Mouse (Mus musculus) intestine, embryonic 16.5 days (tissue): Measurements from ENCODE around the gene Vegfb. TPM values are rescaled to one million over a fixed set of nuclear protein-coding genes. Genes with fewer than 3 reads are reported as not detected.
"Not testable (repeated sequence)": the region's sequence is repeated elsewhere in the genome, so short reads cannot be mapped to it uniquely, and the experiment has no call there.

Source experiments
- ATAC-seq: fragments of 200-750 bp; cut with Nextera tagmentation; 2 replicates; pipeline ENCODE4 v1.8.0; 2017; ENCODE audit warnings: moderate TSS enrichment, moderate library complexity
- H3K27ac ChIP-seq: fragments of 300-500 bp; sonication (generic); 2 replicates; pipeline ENCODE4 v1.5.1; 2014; ENCODE audit warnings: mild to moderate bottlenecking, low read length
- H3K27me3 ChIP-seq: fragments of 300-500 bp; sonication (generic); replicated peaks from 2 replicates; pipeline ENCODE4 v1.6.1; 2014; ENCODE audit warnings: low read length, control low read depth, mixed read lengths; ENCODE audit not compliant: control insufficient read depth, insufficient read depth
- H3K36me3 ChIP-seq: fragments of 300-500 bp; sonication (generic); 2 replicates; pipeline ENCODE4 v1.6.1; 2014; ENCODE audit warnings: low read length, control low read depth; ENCODE audit not compliant: control insufficient read depth, insufficient read depth
- H3K4me1 ChIP-seq: fragments of 300-500 bp; sonication (generic); 2 replicates; pipeline ENCODE4 v1.6.1; 2014; ENCODE audit warnings: low read length, control low read depth, mixed read lengths; ENCODE audit not compliant: control insufficient read depth, insufficient read depth
- H3K4me2 ChIP-seq: fragments of 300-500 bp; sonication (generic); 2 replicates; pipeline ENCODE4 v1.6.1; 2014; ENCODE audit warnings: low read depth, low read length, control low read depth
- H3K4me3 ChIP-seq: fragments of 300-500 bp; sonication (generic); 2 replicates; pipeline ENCODE4 v1.5.1; 2014; ENCODE audit warnings: mild to moderate bottlenecking, low read length
- H3K9ac ChIP-seq: fragments of 300-500 bp; sonication (generic); 2 replicates; pipeline ENCODE4 v1.6.1; 2014; ENCODE audit warnings: low read depth, low read length
- H3K9me3 ChIP-seq: fragments of 300-500 bp; sonication (generic); 2 replicates; pipeline ENCODE4 v1.6.1; 2016; ENCODE audit warnings: low read length, control low read depth; ENCODE audit not compliant: control insufficient read depth
- WGBS: fragments of 180-500 bp; shearing (Covaris S2); extraction: QIAGEN DNeasy Blood & Tissue Kit; methylation state at CpG from one replicate; pipeline ENCODE4 v1.1.7; 2014; 5-methylcytosine and 5-hydroxymethylcytosine counted together
- polyA plus RNA-seq: library from polyadenylated mRNA; unstranded; fragments of >200 nt; fragmentation: Nextera tagmentation; extraction: Ambion mirVana; gene quantifications from 2 replicates; pipeline ENCODE4 v1.2.1, GENCODE M21; 2015

Vegfb gene
- polyA plus RNA-seq, 1 experiment from 2014 or later, result 18.3 TPM

GRCm38 (mm10) chr19:6993011-6993770 lies 5.7 kb upstream of the Vegfb start:
- Histone ChIP-seq H3K36me3 (no peaks in the 10 kb centered on the region; the same call in 1 of the 2 replicates), H3K9me3 (no peaks in the 10 kb centered on the region), H3K4me2 (peak overlapping the region; percentile 83), H3K27me3 (no peaks in the 10 kb centered on the region), H3K27ac (peak overlapping the region; percentile 67), H3K4me3 (peak overlapping the region; percentile 71), H3K9ac (peak overlapping the region; percentile 66), H3K4me1 (peaks cover 37% of the 10 kb centered on the region)
- 61% methylated on average over 14 of the region's 14 CpGs for WGBS
- peak; percentile 2 for ATAC-seq

DNA sequence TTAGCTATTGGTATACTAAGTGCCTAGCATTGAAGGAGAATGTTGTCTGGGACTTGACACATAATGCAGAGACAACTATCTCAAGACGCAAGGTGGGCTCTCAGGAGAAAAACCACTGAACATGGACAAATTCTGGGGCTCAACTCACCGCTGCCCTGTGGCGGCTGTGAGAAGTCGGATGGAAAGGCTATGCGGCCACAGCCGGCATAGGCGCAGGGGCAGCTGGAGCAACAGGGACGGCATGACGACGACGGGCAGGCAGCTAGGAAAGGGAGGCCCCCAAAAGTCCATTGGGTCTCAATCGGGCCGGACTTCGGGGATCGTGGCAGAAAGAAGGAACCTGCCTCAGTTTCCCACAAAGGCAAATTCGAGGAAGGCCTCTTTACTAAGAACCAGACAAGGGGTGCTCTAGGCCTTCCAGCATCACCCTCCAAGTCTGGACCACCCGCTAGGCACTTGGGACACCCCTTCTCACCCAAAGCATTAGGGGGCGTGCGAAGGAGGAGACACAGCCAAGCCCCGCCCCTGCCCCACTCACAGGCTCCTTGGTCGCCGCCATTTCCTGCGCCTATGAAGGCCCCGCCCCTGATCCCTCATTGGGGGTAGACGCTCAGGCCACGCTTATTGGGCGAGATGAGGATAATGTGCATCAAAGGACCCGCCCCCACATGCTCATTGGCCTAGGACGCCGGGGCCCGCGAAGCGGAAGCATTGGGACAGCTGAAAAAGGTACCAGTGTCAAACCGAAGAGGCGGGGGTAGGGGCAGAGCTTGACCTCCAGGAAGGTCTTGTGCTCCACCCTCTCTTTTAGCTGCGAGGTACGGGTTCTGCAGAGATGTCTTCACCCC lies 4.8 kb upstream of the Vegfb start, which contains the start of gene Dnajc4:
Gene Dnajc4, minus strand, starts transcription at position 562 of the 848 bp plus-strand sequence.
- Histone ChIP-seq H3K36me3 (no peaks in the 10 kb centered on the region), H3K27me3 (no peaks in the 10 kb centered on the region), H3K4me1 (peaks cover 38% of the 10 kb centered on the region), H3K27ac (peak within 1 kb of the TSS; percentile 67), H3K9me3 (no peaks in the 10 kb centered on the region), H3K4me2 (peak within 1 kb of the TSS; percentile 83), H3K9ac (peak within 1 kb of the TSS; percentile 80), H3K4me3 (peak within 1 kb of the TSS; percentile 71)
- ATAC-seq, result peak; percentile 91
- 1% methylated on average over 37 of the region's 37 CpGs for WGBS

GRCm38 (mm10) chr19:6991166-6991565 lies 3.7 kb upstream of the Vegfb start:
- H3K36me3 ChIP-seq, ATAC-seq, H3K4me3 ChIP-seq, H3K27ac ChIP-seq, H3K4me2 ChIP-seq, H3K9me3 ChIP-seq, H3K9ac ChIP-seq, H3K27me3 ChIP-seq: not testable (repeated sequence)
- H3K4me1 ChIP-seq, result peaks cover 34% of the 10 kb centered on the region
- 91% methylated on average over 6 of the region's 6 CpGs for WGBS

GRCm38 (mm10) chr19:6990712-6991111 lies 3.3 kb upstream of the Vegfb start:
- no peak overlapping the region for H3K9ac ChIP-seq
- peaks cover 38% of the 10 kb centered on the region for H3K4me1 ChIP-seq
- no peak overlapping the region for H3K4me2 ChIP-seq
- no peaks in the 10 kb centered on the region for H3K36me3 ChIP-seq
- no peaks in the 10 kb centered on the region for H3K9me3 ChIP-seq
- 87% methylated on average over 6 of the region's 6 CpGs for WGBS
- H3K27ac ChIP-seq, result no peak overlapping the region
- H3K4me3 ChIP-seq, result no peak overlapping the region
- ATAC-seq, result no peak
- no peaks in the 10 kb centered on the region for H3K27me3 ChIP-seq

DNA sequence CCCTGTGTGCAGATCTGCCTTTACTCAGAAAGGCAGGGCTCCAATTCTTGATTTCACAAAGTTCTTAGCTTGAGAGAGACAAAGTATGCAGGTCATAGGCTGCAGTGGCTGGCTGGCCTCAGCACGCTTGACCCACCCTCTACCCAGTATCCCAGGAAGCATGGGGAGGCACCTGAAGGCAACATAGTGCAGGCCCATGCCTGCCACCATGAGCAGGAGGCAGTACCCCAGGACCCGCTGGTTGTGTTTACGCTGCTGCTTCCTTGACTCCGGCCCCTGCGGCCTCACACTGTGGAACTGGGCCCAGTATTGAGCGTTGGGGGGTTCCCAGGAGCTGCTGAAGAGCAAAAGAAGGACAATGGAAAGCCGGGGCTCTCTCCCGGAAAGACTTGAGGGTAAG lies 1.8 kb upstream of the Vegfb start:
- Histone ChIP-seq H3K4me2 (no peak overlapping the region), H3K9me3 (no peaks in the 10 kb centered on the region), H3K27me3 (no peaks in the 10 kb centered on the region), H3K36me3 (no peaks in the 10 kb centered on the region; the same call in 1 of the 2 replicates), H3K4me1 (peaks cover 29% of the 10 kb centered on the region), H3K27ac (no peak overlapping the region), H3K9ac (no peak overlapping the region), H3K4me3 (no peak overlapping the region)
- ATAC-seq, result no peak
- WGBS, result 88% methylated on average over 8 of the region's 8 CpGs

DNA sequence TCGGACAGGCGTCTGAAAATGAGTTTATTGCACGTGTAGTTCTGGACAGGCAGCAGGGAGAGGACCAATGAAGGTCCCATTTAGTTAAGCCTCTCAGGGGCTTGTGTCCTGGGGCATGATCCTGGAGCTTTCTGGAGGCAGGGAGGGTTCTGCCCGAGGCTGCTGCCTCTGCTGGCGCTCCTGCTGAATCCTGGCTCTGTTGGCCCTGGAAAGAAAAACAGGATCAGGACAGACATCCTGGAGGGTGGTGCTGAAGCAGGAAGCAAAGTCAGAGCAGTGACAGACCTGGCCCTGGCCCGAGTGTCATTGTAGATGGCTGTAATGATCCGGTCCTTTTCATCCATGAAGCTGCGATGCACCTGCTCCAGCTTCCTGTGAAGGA lies 444 bp upstream of the Vegfb start:
- 5% methylated on average over 8 of the region's 8 CpGs for WGBS
- ATAC-seq, result 0 out of 2 replicates have a peak, but pooled peaks have one; percentile 1
- Histone ChIP-seq H3K27ac (peak overlapping the region; percentile 91), H3K27me3 (no peaks in the 10 kb centered on the region), H3K9ac (peak overlapping the region; percentile 95), H3K4me3 (peak overlapping the region; percentile 87), H3K4me1 (peaks cover 22% of the 10 kb centered on the region), H3K4me2 (peak overlapping the region; percentile 76), H3K36me3 (peaks cover under 1% of the 10 kb centered on the region; the same call in 1 of the 2 replicates), H3K9me3 (no peaks in the 10 kb centered on the region)

DNA sequence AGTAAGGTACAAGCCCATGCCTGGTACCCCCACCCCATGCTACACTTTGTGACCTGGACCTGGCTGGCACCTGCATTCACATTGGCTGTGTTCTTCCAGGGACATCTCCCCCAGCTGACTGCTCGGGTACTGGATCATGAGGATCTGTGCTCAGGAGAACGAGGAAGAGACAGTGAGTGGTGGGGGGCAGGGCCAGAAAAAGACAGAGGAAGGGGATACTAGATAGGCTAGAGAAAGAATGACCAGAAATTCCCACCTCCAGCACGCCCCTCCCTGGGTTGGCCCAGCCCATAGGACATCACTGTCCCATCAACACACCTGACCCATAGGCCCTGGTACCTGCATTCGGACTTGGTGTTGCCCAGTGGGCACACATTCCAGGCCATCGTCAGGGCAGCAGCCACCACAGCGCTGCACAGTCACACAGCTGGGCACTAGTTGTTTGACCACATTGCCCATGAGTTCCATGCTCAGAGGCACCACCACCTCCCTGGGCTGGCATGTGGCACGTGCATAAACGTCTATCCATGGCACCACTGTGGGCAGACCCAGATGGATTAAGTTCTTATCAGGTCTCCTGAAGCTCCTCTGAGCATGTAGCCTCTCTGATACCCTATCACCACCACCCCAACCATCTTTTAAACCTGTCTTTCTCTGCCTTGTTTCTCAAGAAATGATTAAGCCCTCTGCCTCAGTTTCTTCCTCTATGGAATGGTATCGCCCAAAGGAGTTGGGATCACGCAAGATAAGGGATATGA lies 1.3 kb downstream of the Vegfb start:
- Histone ChIP-seq H3K27ac (peak overlapping the region; percentile 91), H3K9ac (peak overlapping the region; percentile 95), H3K9me3 (no peaks in the 10 kb centered on the region), H3K4me1 (peaks cover 24% of the 10 kb centered on the region), H3K4me3 (peak overlapping the region; percentile 87), H3K4me2 (peak overlapping the region; percentile 76), H3K36me3 (peaks cover 2% of the 10 kb centered on the region; the same call in 1 of the 2 replicates), H3K27me3 (no peaks in the 10 kb centered on the region)
- ATAC-seq, result no peak
- WGBS, result 75% methylated on average over 10 of the region's 10 CpGs

GRCm38 (mm10) chr19:6985300-6985699 lies 2.2 kb downstream of the Vegfb start:
- WGBS, result 83% methylated on average over 19 of the region's 19 CpGs
- H3K27ac ChIP-seq, result no peak overlapping the region
- H3K4me1 ChIP-seq, result peaks cover 24% of the 10 kb centered on the region
- H3K4me2 ChIP-seq, result no peak overlapping the region
- H3K9ac ChIP-seq, result 0 out of 2 replicates have a peak overlapping the region, but pooled peaks have one; percentile 95
- H3K36me3 ChIP-seq, result peaks cover 2% of the 10 kb centered on the region; the same call in 1 of the 2 replicates
- H3K9me3 ChIP-seq, result no peaks in the 10 kb centered on the region
- H3K4me3 ChIP-seq, result no peak overlapping the region
- no peaks in the 10 kb centered on the region for H3K27me3 ChIP-seq
- ATAC-seq, result no peak

GRCm38 (mm10) chr19:6983621-6984020 lies 3.8 kb downstream of the Vegfb start:
- Histone ChIP-seq H3K9me3 (no peaks in the 10 kb centered on the region), H3K4me3 (no peak overlapping the region), H3K36me3 (peaks cover 2% of the 10 kb centered on the region; the same call in 1 of the 2 replicates), H3K4me1 (peaks cover 30% of the 10 kb centered on the region), H3K27me3 (no peaks in the 10 kb centered on the region), H3K27ac (no peak overlapping the region), H3K9ac (no peak overlapping the region), H3K4me2 (no peak overlapping the region)
- ATAC-seq, result no peak
- WGBS, result 94% methylated on average over 5 of the region's 5 CpGs
